Mouse (Mus musculus) cortical plate, adult 2 months (tissue): Measurements from ENCODE around the gene Abca7.

Experiments
- CTCF ChIP-seq: fragments of 200-500 bp; IDR thresholded peaks from 2 replicates; pipeline ENCODE4 v1.5.1; 2011; ENCODE audit warnings: mild to moderate bottlenecking, control low read depth, low read length; ENCODE audit not compliant: insufficient read depth; ENCODE audit errors: extremely low read depth
- POLR2A ChIP-seq: fragments of 200-500 bp; IDR thresholded peaks from 2 replicates; pipeline ENCODE4 v1.6.1; 2011; ENCODE audit warnings: mild to moderate bottlenecking, low read length, control low read depth; ENCODE audit not compliant: insufficient read depth; ENCODE audit errors: extremely low read depth

GRCm38 (mm10) chr10:79979401-79980155, 16.7 kb upstream of the Abca7 start:
- TF ChIP-seq POLR2A, result no peak
- TF ChIP-seq CTCF, result no peak
